Mouse (Mus musculus) hindlimb bud, embryonic 11.5 days (tissue): ENCODE results near the gene Kcnj6.

Experiments
- DNase-seq: peaks from one replicate; pipeline ENCODE4 v3.0.0-alpha.2; 2012; ENCODE audit warnings: low read depth, low spot score; ENCODE audit errors: extremely low spot score

The Kcnj6 gene

GRCm38 (mm10) chr16:94782110-94782946 lies 215.2 kb downstream of the Kcnj6 start:
- DNase-seq: no peak

- no peak for DNase-seq
Observed at GRCm38 (mm10) chr16:94773928-94774327, 223.6 kb downstream of the Kcnj6 start.

- no peak for DNase-seq
Observed at GRCm38 (mm10) chr16:94767606-94768005, 229.9 kb downstream of the Kcnj6 start.

GRCm38 (mm10) chr16:94765129-94765528 lies 232.4 kb downstream of the Kcnj6 start:
- no peak for DNase-seq

GRCm38 (mm10) chr16:94760732-94761131 lies 236.8 kb downstream of the Kcnj6 start:
- DNase-seq: no peak

GRCm38 (mm10) chr16:94759761-94760160 lies 237.7 kb downstream of the Kcnj6 start:
- DNase-seq: no peak

GRCm38 (mm10) chr16:94758606-94759005 lies 238.9 kb downstream of the Kcnj6 start:
- DNase-seq: no peak

- no peak for DNase-seq
Observed at GRCm38 (mm10) chr16:94756352-94756751, 241.1 kb downstream of the Kcnj6 start.

- no peak for DNase-seq
Observed at GRCm38 (mm10) chr16:94753453-94753852, 244.0 kb downstream of the Kcnj6 start.

- DNase-seq: no peak
Observed at GRCm38 (mm10) chr16:94752781-94753180, 244.7 kb downstream of the Kcnj6 start.

GRCm38 (mm10) chr16:94745016-94745415 lies 252.5 kb downstream of the Kcnj6 start:
- DNase-seq: no peak

GRCm38 (mm10) chr16:94743853-94744501 lies 253.5 kb downstream of the Kcnj6 start:
- no peak for DNase-seq

GRCm38 (mm10) chr16:94737359-94737687 lies 260.2 kb downstream of the Kcnj6 start:
- no peak for DNase-seq

GRCm38 (mm10) chr16:94736462-94737358 lies 260.8 kb downstream of the Kcnj6 start:
- DNase-seq: no peak

- DNase-seq: no peak
Observed at GRCm38 (mm10) chr16:94735472-94735871, 262.0 kb downstream of the Kcnj6 start.

- no peak for DNase-seq
Observed at GRCm38 (mm10) chr16:94731027-94731426, 266.5 kb downstream of the Kcnj6 start.

- DNase-seq: no peak
Observed at GRCm38 (mm10) chr16:94729236-94729635, 268.3 kb downstream of the Kcnj6 start.

GRCm38 (mm10) chr16:94724747-94725211 lies 272.7 kb downstream of the Kcnj6 start:
- DNase-seq: no peak

- DNase-seq: peak; percentile 74
Observed at GRCm38 (mm10) chr16:94724061-94724596, 273.4 kb downstream of the Kcnj6 start.

- DNase-seq: no peak
Observed at GRCm38 (mm10) chr16:94722936-94723335, 274.6 kb downstream of the Kcnj6 start.

- no peak for DNase-seq
Observed at GRCm38 (mm10) chr16:94721549-94722006, 275.9 kb downstream of the Kcnj6 start.
